Mouse (Mus musculus) E14TG2a.4 (cell line): ENCODE results near the gene Map3k21.

ENCODE experiments used
- CTCF ChIP-seq: conservative IDR thresholded peaks from 2 replicates; pipeline ENCODE4 v1.5.1; 2014; ENCODE audit warnings: low read length
- NANOG ChIP-seq: IDR thresholded peaks from 2 replicates; pipeline ENCODE4 v1.6.1; 2014; ENCODE audit warnings: borderline replicate concordance, low read length, mixed read lengths
- POU5F1 ChIP-seq: IDR thresholded peaks from 2 replicates; pipeline ENCODE4 v1.6.1; 2014; ENCODE audit warnings: low read length, borderline replicate concordance

GRCm38 (mm10) chr8:125897868-125898788 lies 12.1 kb upstream of the Map3k21 start, which contains the start of gene Pcnx2:
- TF ChIP-seq CTCF, result no peak
- TF ChIP-seq POU5F1, result no peak
- no peak for TF ChIP-seq NANOG
